Mouse (Mus musculus): Measurements from ENCODE around the gene Myo3a. TPM values are rescaled to one million over a fixed set of nuclear protein-coding genes. Genes with fewer than 3 reads are reported as not detected.

Gene Myo3a
- not detected in 2 replicates for polyA plus RNA-seq (2012)

GRCm38 (mm10) chr2:22227308-22227707, at the start of gene Myo3a:
Myo3a (plus strand) TSS chr2:22227503.
- Histone ChIP-seq H3K27me3 (ENCODE audit: control insufficient read depth) (peaks cover 6% of the 10 kb centered on the region), H3K4me3 (replicated peaks) (no peak within 1 kb of the TSS), H3K4me1 (ENCODE audit: control insufficient read depth) (peaks cover 4% of the 10 kb centered on the region), H3K36me3 (ENCODE audit: control insufficient read depth) (no peaks in the 10 kb centered on the region), H3K9me3 (ENCODE audit: control insufficient read depth, low read length) (no peaks in the 10 kb centered on the region)
- TF ChIP-seq TAL1 (IDR thresholded peaks at IDR 0.05; ENCODE audit: low read length), result no peak
- TF ChIP-seq GATA1 (IDR thresholded peaks at IDR 0.05; ENCODE audit: low read length), result no peak

- H3K27me3 ChIP-seq (ENCODE audit: control insufficient read depth), result no peaks in the 10 kb centered on the region
- H3K4me3 ChIP-seq (replicated peaks), result no peak overlapping the region
- TF ChIP-seq TAL1 (IDR thresholded peaks at IDR 0.05; ENCODE audit: low read length) (no peak), GATA1 (IDR thresholded peaks at IDR 0.05; ENCODE audit: low read length) (no peak)
- no peaks in the 10 kb centered on the region for H3K9me3 ChIP-seq (ENCODE audit: control insufficient read depth, low read length)
- H3K36me3 ChIP-seq (ENCODE audit: control insufficient read depth), result no peaks in the 10 kb centered on the region
- no peaks in the 10 kb centered on the region for H3K4me1 ChIP-seq (ENCODE audit: control insufficient read depth)
Observed at GRCm38 (mm10) chr2:22250462-22250861, 23.2 kb downstream of the Myo3a start.

- H3K4me3 ChIP-seq (replicated peaks), result no peak overlapping the region
- no peaks in the 10 kb centered on the region for H3K4me1 ChIP-seq (ENCODE audit: control insufficient read depth)
- no peaks in the 10 kb centered on the region for H3K36me3 ChIP-seq (ENCODE audit: control insufficient read depth)
- H3K9me3 ChIP-seq (ENCODE audit: control insufficient read depth, low read length), result no peaks in the 10 kb centered on the region
- TF ChIP-seq TAL1 (IDR thresholded peaks at IDR 0.05; ENCODE audit: low read length) (no peak), GATA1 (IDR thresholded peaks at IDR 0.05; ENCODE audit: low read length) (no peak)
- H3K27me3 ChIP-seq (ENCODE audit: control insufficient read depth), result no peaks in the 10 kb centered on the region
Observed at GRCm38 (mm10) chr2:22251045-22251444, 23.7 kb downstream of the Myo3a start.

- Histone ChIP-seq H3K4me3 (replicated peaks) (no peak overlapping the region), H3K36me3 (ENCODE audit: control insufficient read depth) (no peaks in the 10 kb centered on the region), H3K4me1 (ENCODE audit: control insufficient read depth) (no peaks in the 10 kb centered on the region), H3K9me3 (ENCODE audit: control insufficient read depth, low read length) (no peaks in the 10 kb centered on the region), H3K27me3 (ENCODE audit: control insufficient read depth) (no peaks in the 10 kb centered on the region)
- TF ChIP-seq TAL1 (IDR thresholded peaks at IDR 0.05; ENCODE audit: low read length) (no peak), GATA1 (IDR thresholded peaks at IDR 0.05; ENCODE audit: low read length) (no peak)
Observed at GRCm38 (mm10) chr2:22255600-22255999, 28.3 kb downstream of the Myo3a start.

GRCm38 (mm10) chr2:22271555-22271954, 44.3 kb downstream of the Myo3a start:
- Histone ChIP-seq H3K36me3 (ENCODE audit: control insufficient read depth) (no peaks in the 10 kb centered on the region), H3K9me3 (ENCODE audit: control insufficient read depth, low read length) (no peaks in the 10 kb centered on the region), H3K4me3 (replicated peaks) (no peak overlapping the region), H3K4me1 (ENCODE audit: control insufficient read depth) (no peaks in the 10 kb centered on the region), H3K27me3 (ENCODE audit: control insufficient read depth) (no peaks in the 10 kb centered on the region)
- TF ChIP-seq TAL1 (IDR thresholded peaks at IDR 0.05; ENCODE audit: low read length) (no peak), GATA1 (IDR thresholded peaks at IDR 0.05; ENCODE audit: low read length) (no peak)

- TF ChIP-seq TAL1 (IDR thresholded peaks at IDR 0.05; ENCODE audit: low read length) (no peak), GATA1 (IDR thresholded peaks at IDR 0.05; ENCODE audit: low read length) (no peak)
- H3K4me1 ChIP-seq (ENCODE audit: control insufficient read depth), result no peaks in the 10 kb centered on the region
- no peaks in the 10 kb centered on the region for H3K9me3 ChIP-seq (ENCODE audit: control insufficient read depth, low read length)
- H3K4me3 ChIP-seq (replicated peaks), result no peak overlapping the region
- no peaks in the 10 kb centered on the region for H3K36me3 ChIP-seq (ENCODE audit: control insufficient read depth)
- no peaks in the 10 kb centered on the region for H3K27me3 ChIP-seq (ENCODE audit: control insufficient read depth)
Observed at GRCm38 (mm10) chr2:22285366-22285765, 58.1 kb downstream of the Myo3a start.

- no peaks in the 10 kb centered on the region for H3K36me3 ChIP-seq (ENCODE audit: control insufficient read depth)
- no peak for TF ChIP-seq GATA1 (IDR thresholded peaks at IDR 0.05; ENCODE audit: low read length)
- TF ChIP-seq TAL1 (IDR thresholded peaks at IDR 0.05; ENCODE audit: low read length), result no peak
- no peaks in the 10 kb centered on the region for H3K4me1 ChIP-seq (ENCODE audit: control insufficient read depth)
- H3K4me3 ChIP-seq (replicated peaks), result no peak overlapping the region
- no peaks in the 10 kb centered on the region for H3K9me3 ChIP-seq (ENCODE audit: control insufficient read depth, low read length)
- H3K27me3 ChIP-seq (ENCODE audit: control insufficient read depth), result no peaks in the 10 kb centered on the region
Observed at GRCm38 (mm10) chr2:22285777-22286176, 58.5 kb downstream of the Myo3a start.

GRCm38 (mm10) chr2:22293579-22294446, 66.5 kb downstream of the Myo3a start:
- Histone ChIP-seq H3K4me3 (replicated peaks) (no peak overlapping the region), H3K9me3 (ENCODE audit: control insufficient read depth, low read length) (no peaks in the 10 kb centered on the region), H3K27me3 (ENCODE audit: control insufficient read depth) (no peaks in the 10 kb centered on the region), H3K36me3 (ENCODE audit: control insufficient read depth) (no peaks in the 10 kb centered on the region), H3K4me1 (ENCODE audit: control insufficient read depth) (no peaks in the 10 kb centered on the region)
- TF ChIP-seq TAL1 (IDR thresholded peaks at IDR 0.05; ENCODE audit: low read length) (no peak), GATA1 (IDR thresholded peaks at IDR 0.05; ENCODE audit: low read length) (no peak)

- no peaks in the 10 kb centered on the region for H3K4me1 ChIP-seq (ENCODE audit: control insufficient read depth)
- no peaks in the 10 kb centered on the region for H3K36me3 ChIP-seq (ENCODE audit: control insufficient read depth)
- H3K4me3 ChIP-seq (replicated peaks), result no peak overlapping the region
- TF ChIP-seq TAL1 (IDR thresholded peaks at IDR 0.05; ENCODE audit: low read length) (no peak), GATA1 (IDR thresholded peaks at IDR 0.05; ENCODE audit: low read length) (no peak)
- no peaks in the 10 kb centered on the region for H3K27me3 ChIP-seq (ENCODE audit: control insufficient read depth)
- no peaks in the 10 kb centered on the region for H3K9me3 ChIP-seq (ENCODE audit: control insufficient read depth, low read length)
Observed at GRCm38 (mm10) chr2:22294447-22294738, 67.1 kb downstream of the Myo3a start.
